Mouse (Mus musculus): ENCODE measurements at regions not wholly inside any gene's neighbourhood (a gene's known extent, or its start where the extent isn't known, plus 50 kb on each side); places are given as distances from the start of the nearest gene placed in this dataset.

DNA sequence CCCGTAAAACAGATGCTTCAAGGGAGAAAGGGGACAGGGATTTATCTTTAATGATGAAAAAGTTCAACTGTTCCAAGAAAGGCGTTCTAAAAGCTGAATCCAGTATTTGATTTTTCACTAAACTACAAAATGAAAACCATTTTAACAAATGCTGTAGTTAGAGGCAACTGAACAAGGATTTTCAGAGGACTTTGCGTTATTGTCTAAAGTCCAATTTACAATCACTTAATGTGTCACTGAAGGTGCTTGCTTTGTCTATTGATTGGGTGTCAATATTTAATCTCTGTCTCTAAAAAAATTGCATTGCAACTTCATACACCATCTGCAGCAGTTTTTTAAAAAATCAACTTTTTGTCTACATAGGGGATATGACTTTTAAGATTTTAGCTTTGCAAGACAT, 773.4 kb upstream of the Adarb2 start:
- no peak overlapping the region for H3K9ac ChIP-seq
- no peaks in the 10 kb centered on the region for H3K9me3 ChIP-seq (replicated peaks)
- H3K4me2 ChIP-seq: no peak overlapping the region
- no peak for ATAC-seq
- no peaks in the 10 kb centered on the region for H3K36me3 ChIP-seq (ENCODE audit: poor library complexity, severe bottlenecking)
- H3K27ac ChIP-seq: no peak overlapping the region
- no peaks in the 10 kb centered on the region for H3K4me1 ChIP-seq
- no peaks in the 10 kb centered on the region for H3K27me3 ChIP-seq
- H3K4me3 ChIP-seq: no peak overlapping the region
- WGBS: 78% methylated on average over 3 of the region's 3 CpGs

DNA sequence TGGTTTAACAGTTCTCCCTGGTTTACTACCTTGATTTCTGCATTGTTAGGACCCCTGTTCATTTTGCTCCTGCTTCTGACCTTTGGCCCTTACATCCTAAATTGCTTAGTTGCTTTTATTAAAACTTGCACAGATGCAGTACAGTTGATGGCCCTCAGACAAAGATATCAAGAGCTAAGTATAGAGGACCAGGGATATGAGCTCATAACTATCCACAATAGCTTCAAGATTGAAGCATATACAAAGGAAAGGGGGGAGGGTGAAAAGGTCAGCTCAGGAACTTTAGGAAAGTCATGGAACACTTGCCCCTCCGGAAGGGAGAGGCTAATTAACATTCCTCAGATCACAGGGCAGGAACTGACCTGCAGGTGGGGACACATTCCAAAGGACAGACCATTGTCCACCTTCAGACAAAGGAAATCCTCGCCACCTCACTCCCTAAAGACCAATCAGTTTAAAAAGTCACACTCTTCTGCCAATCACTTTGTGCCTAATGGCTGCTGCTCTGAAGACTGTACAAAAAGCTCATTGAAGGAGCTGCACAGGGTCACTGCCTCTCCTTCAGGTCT, 751.1 kb upstream of the Adarb2 start:
- no peak overlapping the region for H3K9ac ChIP-seq
- ATAC-seq: no peak
- H3K4me1 ChIP-seq: no peaks in the 10 kb centered on the region
- no peak overlapping the region for H3K4me2 ChIP-seq
- H3K27me3 ChIP-seq: no peaks in the 10 kb centered on the region
- no peak overlapping the region for H3K27ac ChIP-seq
- H3K4me3 ChIP-seq: no peak overlapping the region
- 16% methylated on average over 2 of the region's 2 CpGs for WGBS
- no peaks in the 10 kb centered on the region for H3K36me3 ChIP-seq (ENCODE audit: poor library complexity, severe bottlenecking)
- H3K9me3 ChIP-seq (replicated peaks): no peaks in the 10 kb centered on the region

DNA sequence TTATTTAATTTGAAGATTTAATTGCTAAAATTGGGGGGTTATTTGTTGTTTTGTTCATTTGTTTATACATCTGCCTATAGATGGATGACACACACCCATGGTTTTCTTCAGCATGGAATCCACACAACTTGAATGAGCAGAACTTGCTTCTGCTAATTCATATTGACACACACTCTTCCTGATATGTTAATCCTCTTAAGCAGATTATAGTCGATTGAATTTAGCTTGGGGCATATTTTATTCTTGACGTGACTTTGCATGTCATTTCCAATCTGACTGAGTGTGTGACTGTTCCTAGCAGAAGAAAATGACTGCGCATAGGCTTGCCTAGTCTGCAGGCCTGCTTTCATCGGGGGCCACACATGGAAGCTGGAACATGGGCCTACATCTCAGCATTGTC, 727.0 kb upstream of the Adarb2 start:
- 80% methylated on average over 4 of the region's 4 CpGs for WGBS
- no peak overlapping the region for H3K4me3 ChIP-seq
- no peak overlapping the region for H3K9ac ChIP-seq
- H3K36me3 ChIP-seq (ENCODE audit: poor library complexity, severe bottlenecking): no peaks in the 10 kb centered on the region
- no peak for ATAC-seq
- no peak overlapping the region for H3K4me2 ChIP-seq
- no peaks in the 10 kb centered on the region for H3K9me3 ChIP-seq (replicated peaks)
- no peaks in the 10 kb centered on the region for H3K4me1 ChIP-seq
- H3K27me3 ChIP-seq: no peaks in the 10 kb centered on the region
- no peak overlapping the region for H3K27ac ChIP-seq

DNA sequence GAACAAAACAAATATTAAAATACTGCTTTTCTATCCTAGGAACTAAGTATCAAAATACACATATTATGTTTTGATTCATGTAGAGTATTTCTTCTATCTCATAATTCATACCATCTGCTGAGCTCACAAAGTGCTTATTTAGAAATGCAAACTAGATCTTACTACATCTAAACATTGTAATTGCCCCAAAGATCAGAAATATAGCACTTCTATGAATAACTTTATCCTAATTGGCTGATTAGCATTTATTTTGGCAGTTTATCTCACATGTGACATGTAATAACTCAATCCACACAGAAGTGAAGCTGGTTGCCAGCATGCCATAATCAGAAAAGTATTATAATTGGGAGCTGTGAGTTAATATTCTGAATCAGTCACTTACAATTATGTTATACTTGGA, 684.6 kb upstream of the Adarb2 start:
- Histone ChIP-seq H3K4me2 (no peak overlapping the region), H3K4me1 (no peaks in the 10 kb centered on the region), H3K9me3 (replicated peaks) (no peaks in the 10 kb centered on the region), H3K9ac (no peak overlapping the region), H3K27me3 (no peaks in the 10 kb centered on the region), H3K4me3 (no peak overlapping the region), H3K27ac (no peak overlapping the region), H3K36me3 (ENCODE audit: poor library complexity, severe bottlenecking) (no peaks in the 10 kb centered on the region)
- peak; percentile 78; the same call in 1 of the 2 replicates for ATAC-seq

DNA sequence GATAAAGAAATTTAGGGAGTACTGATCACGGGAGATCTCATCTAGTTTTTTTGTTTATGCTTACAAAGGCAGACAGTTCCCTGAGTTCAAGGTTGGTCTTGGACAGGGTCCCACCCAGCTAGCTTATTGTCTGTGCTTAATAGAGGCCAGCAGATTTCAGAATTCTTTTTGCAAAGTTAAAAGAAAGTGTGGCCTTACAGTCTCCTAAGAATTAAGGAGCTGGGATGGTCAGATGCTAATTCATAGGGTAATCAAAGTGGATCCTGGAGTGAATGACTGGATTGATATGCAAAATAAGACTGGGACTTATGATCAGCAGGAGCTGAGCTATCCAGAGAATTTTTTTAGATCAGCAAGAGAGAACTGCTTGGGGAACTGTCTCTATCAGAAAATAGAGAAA, 678.2 kb upstream of the Adarb2 start:
- Histone ChIP-seq H3K4me3 (no peak overlapping the region), H3K9me3 (replicated peaks) (peaks cover 3% of the 10 kb centered on the region), H3K36me3 (ENCODE audit: poor library complexity, severe bottlenecking) (no peaks in the 10 kb centered on the region), H3K4me2 (no peak overlapping the region), H3K4me1 (no peaks in the 10 kb centered on the region), H3K27me3 (no peaks in the 10 kb centered on the region), H3K27ac (no peak overlapping the region), H3K9ac (no peak overlapping the region)
- no peak for ATAC-seq
- 60% methylated on average over 1 of the region's 1 CpGs for WGBS

DNA sequence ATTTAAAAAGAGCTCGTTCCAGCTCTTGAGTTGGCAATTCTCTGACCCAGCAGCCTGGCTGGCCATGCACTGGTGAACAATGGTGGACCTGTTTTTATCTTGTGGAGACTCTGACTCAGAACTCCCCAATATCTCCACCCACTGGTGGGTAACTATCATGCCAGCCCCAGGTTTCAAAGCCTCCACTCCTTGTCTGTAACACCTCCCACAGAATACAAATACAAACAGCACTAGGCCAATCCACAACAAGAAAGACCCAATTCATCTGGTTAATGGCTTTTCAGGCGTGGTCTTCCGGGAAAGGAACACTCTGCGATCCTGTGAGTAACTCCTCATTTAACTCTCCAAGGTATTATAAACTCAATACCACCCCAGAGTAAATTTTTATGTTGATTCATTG, 663.8 kb upstream of the Adarb2 start:
- Histone ChIP-seq H3K9ac (no peak overlapping the region), H3K4me2 (no peak overlapping the region), H3K4me1 (no peaks in the 10 kb centered on the region), H3K27me3 (no peaks in the 10 kb centered on the region), H3K36me3 (ENCODE audit: poor library complexity, severe bottlenecking) (no peaks in the 10 kb centered on the region), H3K27ac (no peak overlapping the region), H3K4me3 (no peak overlapping the region), H3K9me3 (replicated peaks) (no peaks in the 10 kb centered on the region)
- WGBS: 89% methylated on average over 4 of the region's 4 CpGs
- no peak for ATAC-seq

DNA sequence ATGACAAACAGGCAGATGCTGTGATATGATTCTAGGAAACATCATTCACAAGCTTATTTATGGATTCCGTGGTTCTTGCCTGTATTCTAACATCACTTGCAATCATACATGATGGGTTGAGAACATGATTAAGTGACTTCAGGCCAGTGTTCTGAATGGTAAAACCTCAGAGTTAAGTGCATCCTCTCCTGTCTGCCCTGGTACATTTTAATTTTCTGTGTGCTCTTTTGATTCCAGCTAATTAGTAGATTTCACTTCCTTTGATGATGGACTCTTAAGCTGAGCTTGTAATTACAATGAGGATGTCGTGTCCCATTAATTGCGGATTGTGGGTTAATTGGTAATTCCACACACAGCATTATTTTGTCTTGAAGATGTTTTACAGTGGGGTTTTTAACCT, 618.6 kb upstream of the Adarb2 start:
- ATAC-seq: peak; percentile 41; the same call in 1 of the 2 replicates
- H3K9ac ChIP-seq: no peak overlapping the region
- H3K4me2 ChIP-seq: no peak overlapping the region
- no peaks in the 10 kb centered on the region for H3K36me3 ChIP-seq (ENCODE audit: poor library complexity, severe bottlenecking)
- H3K27ac ChIP-seq: no peak overlapping the region
- no peak overlapping the region for H3K4me3 ChIP-seq
- WGBS: 45% methylated on average over 3 of the region's 3 CpGs
- no peaks in the 10 kb centered on the region; the same call in 1 of the 2 replicates for H3K9me3 ChIP-seq (replicated peaks)
- no peaks in the 10 kb centered on the region for H3K27me3 ChIP-seq
- H3K4me1 ChIP-seq: peaks cover 3% of the 10 kb centered on the region; the same call in 1 of the 2 replicates

All from forebrain, embryonic 13.5 days (tissue).